Mouse (Mus musculus) forebrain, embryonic 15.5 days (tissue): ENCODE results near the gene C530008M17Rik. TPM values are rescaled to one million over a fixed set of nuclear protein-coding genes. Genes with fewer than 3 reads are reported as not detected.

ENCODE experiments used
- ATAC-seq: fragments of 200-750 bp; cut with Nextera tagmentation; replicated peaks from 2 replicates; pipeline ENCODE4 v1.8.0; 2017; ENCODE audit warnings: mild to moderate bottlenecking, moderate TSS enrichment, moderate library complexity
- H3K27ac ChIP-seq: fragments of 300-500 bp; sonication (generic); replicated peaks from 2 replicates; pipeline ENCODE4 v1.5.1; 2015; ENCODE audit warnings: mild to moderate bottlenecking, inconsistent platforms
- H3K27me3 ChIP-seq: fragments of 300-500 bp; sonication (generic); 2 replicates; pipeline ENCODE4 v1.6.1; 2015; ENCODE audit warnings: inconsistent platforms
- H3K36me3 ChIP-seq: fragments of 300-500 bp; sonication (generic); 2 replicates; pipeline ENCODE4 v1.6.1; 2015; ENCODE audit warnings: mild to moderate bottlenecking, inconsistent platforms
- H3K4me1 ChIP-seq: fragments of 300-500 bp; sonication (generic); 2 replicates; pipeline ENCODE4 v1.6.1; 2015; ENCODE audit warnings: inconsistent platforms
- H3K4me2 ChIP-seq: fragments of 300-500 bp; sonication (generic); replicated peaks from 2 replicates; pipeline ENCODE4 v1.6.1; 2015; ENCODE audit warnings: mild to moderate bottlenecking, inconsistent platforms
- H3K4me3 ChIP-seq: fragments of 300-500 bp; sonication (generic); 2 replicates; pipeline ENCODE4 v1.5.1; 2015; ENCODE audit warnings: mild to moderate bottlenecking, inconsistent platforms
- H3K9ac ChIP-seq: fragments of 300-500 bp; sonication (generic); replicated peaks from 2 replicates; pipeline ENCODE4 v1.6.1; 2015; ENCODE audit warnings: mild to moderate bottlenecking, inconsistent platforms
- H3K9me3 ChIP-seq: fragments of 300-500 bp; sonication (generic); 2 replicates; pipeline ENCODE4 v1.6.1; 2016; ENCODE audit warnings: inconsistent platforms
- WGBS: fragments of 180-500 bp; shearing (Covaris S2); methylation state at CpG from one replicate; pipeline ENCODE4 v1.1.7; 2015; ENCODE audit warnings: mixed read lengths; 5-methylcytosine and 5-hydroxymethylcytosine counted together
- polyA plus RNA-seq: library from polyadenylated mRNA; unstranded; fragments of >200 nt; fragmentation: Nextera tagmentation; extraction: Ambion mirVana; gene quantifications from 2 replicates; pipeline ENCODE4 v1.2.1, GENCODE M21; 2015

Gene C530008M17Rik
- polyA plus RNA-seq, 1 experiment from 2014 or later: 84.9 TPM

DNA sequence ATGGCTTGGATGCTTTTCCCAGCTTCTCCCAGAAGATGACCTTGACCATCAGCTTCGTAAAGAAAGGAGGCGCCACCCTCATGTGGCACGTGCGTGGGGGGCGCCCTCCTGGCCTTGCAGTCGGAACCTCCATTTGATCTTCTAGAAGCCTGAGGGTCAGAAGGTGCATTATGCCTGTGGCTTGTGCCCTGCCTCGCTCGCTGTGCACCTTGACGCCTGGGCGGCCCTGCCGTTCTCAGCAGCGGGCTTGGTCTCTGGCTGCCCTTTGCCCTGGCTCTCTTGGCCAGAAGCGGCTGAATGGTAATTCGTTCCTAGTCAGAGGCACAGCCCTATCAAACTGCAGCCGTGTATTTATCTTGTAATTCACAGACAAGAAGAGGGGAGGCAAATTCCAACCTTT, 165.8 kb downstream of the C530008M17Rik start:
- Histone ChIP-seq H3K4me1 (peaks cover under 1% of the 10 kb centered on the region; the same call in 1 of the 2 replicates), H3K36me3 (peaks cover 3% of the 10 kb centered on the region; the same call in 1 of the 2 replicates), H3K4me3 (no peak overlapping the region), H3K9ac (no peak overlapping the region), H3K4me2 (no peak overlapping the region), H3K9me3 (no peaks in the 10 kb centered on the region), H3K27me3 (no peaks in the 10 kb centered on the region), H3K27ac (no peak overlapping the region)
- 86% methylated on average over 15 of the region's 15 CpGs for WGBS
- no peak for ATAC-seq

DNA sequence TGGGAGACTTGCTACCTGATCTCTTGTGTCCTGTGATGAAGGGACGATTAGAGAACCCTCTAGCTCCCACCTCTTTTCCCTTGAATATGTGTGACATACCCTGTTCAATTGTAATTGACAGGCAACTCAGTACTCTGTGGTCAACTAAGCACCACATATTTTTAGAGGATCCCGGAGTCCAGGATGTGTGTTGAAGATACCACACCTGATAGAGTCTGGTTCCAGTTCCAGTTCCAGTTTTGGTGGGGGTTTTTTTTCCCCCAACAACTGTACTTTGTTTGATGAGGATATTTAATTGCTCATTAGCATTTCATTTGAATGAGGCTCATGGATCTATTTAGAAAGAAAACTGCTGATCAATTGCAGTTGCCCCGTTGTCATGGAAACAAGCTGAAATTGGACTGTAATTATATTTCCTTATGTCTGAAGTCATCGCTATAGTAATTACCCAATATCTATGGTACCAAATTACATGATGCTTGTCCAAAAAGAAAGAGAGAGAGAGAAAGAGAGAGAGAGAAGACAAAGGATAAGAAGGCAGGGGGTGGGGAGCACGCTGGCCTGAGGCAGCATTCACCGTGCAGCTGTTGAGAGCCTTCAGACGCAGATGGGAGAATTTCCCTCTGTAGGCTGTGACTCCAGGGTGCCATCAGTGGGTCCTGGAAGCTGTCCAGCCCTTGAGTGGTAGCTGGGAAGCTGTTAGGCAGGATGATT, 172.4 kb downstream of the C530008M17Rik start:
- no peak overlapping the region for H3K4me2 ChIP-seq
- peak overlapping the region; percentile 85 for H3K27ac ChIP-seq
- H3K9me3 ChIP-seq: no peaks in the 10 kb centered on the region
- H3K4me1 ChIP-seq: peaks cover 35% of the 10 kb centered on the region
- H3K9ac ChIP-seq: no peak overlapping the region
- no peaks in the 10 kb centered on the region; the same call in 1 of the 2 replicates for H3K36me3 ChIP-seq
- H3K4me3 ChIP-seq: no peak overlapping the region
- ATAC-seq: peak; percentile 87
- H3K27me3 ChIP-seq: no peaks in the 10 kb centered on the region
- WGBS: 15% methylated on average over 7 of the region's 7 CpGs

DNA sequence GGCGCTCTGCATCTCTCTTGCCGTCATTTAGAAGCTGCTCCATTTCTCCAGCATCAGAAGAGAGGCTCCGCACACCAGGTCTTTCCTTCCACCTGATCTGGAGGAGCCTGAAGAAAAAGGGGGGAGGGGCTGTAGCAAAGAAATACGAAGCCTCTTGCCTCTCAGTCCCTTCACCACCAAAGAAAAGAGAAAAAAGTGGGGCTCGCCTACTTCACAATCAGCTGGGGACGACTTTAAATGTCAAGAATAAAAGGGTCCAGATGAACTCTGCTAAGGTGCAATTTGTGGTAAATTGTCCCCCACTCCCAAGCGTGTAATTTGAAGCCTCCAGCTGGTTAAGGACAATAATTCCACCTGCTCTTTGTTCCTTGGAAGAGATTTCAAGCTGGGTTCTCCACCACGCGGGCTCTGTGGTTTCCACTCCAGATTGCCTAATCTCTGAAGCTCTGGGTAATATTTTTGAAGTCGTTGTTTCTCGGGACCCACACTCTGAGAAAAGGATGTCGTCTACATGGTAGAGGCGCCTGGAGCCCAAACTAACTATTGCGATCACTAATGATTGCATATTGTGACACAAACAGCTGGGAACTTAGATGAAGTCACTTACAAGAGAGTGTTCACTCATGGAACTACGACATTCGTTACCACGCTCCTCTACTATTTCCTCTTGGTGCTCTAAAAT, 176.4 kb downstream of the C530008M17Rik start:
- Histone ChIP-seq H3K4me1 (peaks cover 29% of the 10 kb centered on the region), H3K9ac (no peak overlapping the region), H3K27ac (peak overlapping the region; percentile 22), H3K36me3 (no peaks in the 10 kb centered on the region), H3K4me2 (no peak overlapping the region), H3K4me3 (no peak overlapping the region), H3K9me3 (no peaks in the 10 kb centered on the region), H3K27me3 (no peaks in the 10 kb centered on the region)
- ATAC-seq: no peak
- 53% methylated on average over 17 of the region's 17 CpGs for WGBS

DNA sequence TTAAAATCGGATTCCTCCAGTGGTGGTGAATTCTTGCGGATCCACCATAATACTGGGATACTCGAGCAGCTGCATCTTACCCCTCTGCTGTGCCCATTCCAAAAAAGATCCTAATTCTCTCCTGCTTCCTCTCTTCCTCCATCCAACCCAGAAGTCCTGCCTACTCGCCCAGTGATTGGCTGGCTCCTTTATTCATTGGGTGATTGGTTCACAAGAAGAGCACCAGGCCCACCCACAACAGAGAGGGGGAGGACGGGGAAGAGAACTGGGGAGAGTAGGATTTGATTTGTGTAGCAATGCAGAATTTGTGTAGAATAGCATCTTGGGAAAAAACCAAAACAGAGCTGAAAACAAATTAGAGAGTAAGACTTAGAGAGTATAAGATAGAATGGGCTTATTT, 180.7 kb downstream of the C530008M17Rik start:
- H3K27me3 ChIP-seq: no peaks in the 10 kb centered on the region
- no peak overlapping the region for H3K4me2 ChIP-seq
- peak overlapping the region; percentile 57 for H3K27ac ChIP-seq
- H3K9me3 ChIP-seq: no peaks in the 10 kb centered on the region
- ATAC-seq: peak; percentile 63
- no peak overlapping the region for H3K4me3 ChIP-seq
- H3K9ac ChIP-seq: no peak overlapping the region
- WGBS: 62% methylated on average over 5 of the region's 5 CpGs
- peaks cover 5% of the 10 kb centered on the region; the same call in 1 of the 2 replicates for H3K4me1 ChIP-seq
- 0 out of 2 replicates have a peak, but pooled peaks cover 1% of the 10 kb centered on the region for H3K36me3 ChIP-seq

DNA sequence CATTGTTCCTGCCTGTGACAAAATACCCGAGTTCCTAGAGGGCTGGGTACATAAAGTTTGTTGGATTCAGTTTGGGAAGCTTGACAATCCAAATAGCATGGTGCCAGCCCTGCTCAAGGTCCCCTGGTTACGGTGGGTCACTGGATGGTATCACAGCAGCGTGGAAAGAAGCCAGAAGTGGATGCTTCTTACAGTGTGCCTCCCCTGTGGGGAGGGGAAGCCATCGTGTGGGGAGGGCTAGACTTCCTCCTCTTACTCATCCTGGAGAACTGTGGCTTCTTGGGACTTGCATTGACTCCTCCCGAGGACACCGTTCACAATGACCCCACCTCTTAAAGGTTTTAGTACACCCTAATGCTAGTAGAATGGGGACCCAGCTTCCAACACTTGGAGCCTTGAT, 183.5 kb downstream of the C530008M17Rik start:
- 0 out of 2 replicates have a peak, but pooled peaks cover 2% of the 10 kb centered on the region for H3K36me3 ChIP-seq
- H3K27me3 ChIP-seq: no peaks in the 10 kb centered on the region
- no peak overlapping the region for H3K4me3 ChIP-seq
- no peak overlapping the region for H3K9ac ChIP-seq
- no peaks in the 10 kb centered on the region for H3K9me3 ChIP-seq
- WGBS: 85% methylated on average over 6 of the region's 6 CpGs
- no peak overlapping the region for H3K4me2 ChIP-seq
- no peak for ATAC-seq
- H3K27ac ChIP-seq: no peak overlapping the region
- peaks cover 14% of the 10 kb centered on the region for H3K4me1 ChIP-seq

DNA sequence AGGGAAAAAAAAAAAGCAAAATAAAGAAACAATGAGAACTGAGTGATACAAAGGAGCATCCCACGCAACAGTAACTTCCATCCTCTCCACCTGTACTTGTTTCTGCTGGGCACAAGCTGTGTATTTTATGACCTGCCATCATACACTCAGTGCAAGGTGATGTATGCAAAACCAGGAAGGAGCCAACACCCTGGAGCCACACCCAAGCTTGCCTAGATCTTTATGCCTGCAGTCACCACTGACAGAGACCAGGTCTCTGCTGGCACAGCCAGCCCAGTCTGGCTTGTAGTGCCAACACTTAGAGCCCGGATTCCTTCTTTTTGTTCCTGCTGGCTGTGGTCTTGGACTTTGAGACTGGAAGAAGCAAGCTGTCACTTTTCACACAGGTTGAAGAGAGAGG, 185.5 kb downstream of the C530008M17Rik start:
- WGBS: 73% methylated on average over 2 of the region's 2 CpGs
- no peak overlapping the region for H3K27ac ChIP-seq
- no peak for ATAC-seq

DNA sequence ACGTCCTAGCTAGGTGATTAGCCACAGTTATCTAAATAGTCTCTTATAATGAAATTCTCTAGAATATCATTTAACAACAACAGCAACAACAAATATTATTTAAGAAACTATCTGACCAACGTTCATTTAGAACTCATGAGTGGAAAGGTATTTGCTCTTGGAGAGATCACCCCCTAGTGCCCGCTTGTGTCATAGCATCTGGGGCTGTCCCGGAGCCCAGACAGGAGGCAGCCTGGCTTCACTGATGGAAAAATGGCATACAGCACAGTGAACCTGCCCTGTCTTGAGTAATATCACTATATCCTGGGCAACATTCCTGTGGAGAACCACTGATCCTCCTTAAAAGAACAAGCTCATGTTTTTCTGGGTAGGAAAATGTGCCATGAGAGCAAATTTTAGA, 187.1 kb downstream of the C530008M17Rik start:
- Histone ChIP-seq H3K4me2 (no peak overlapping the region), H3K9me3 (no peaks in the 10 kb centered on the region), H3K27ac (peak overlapping the region; percentile 76), H3K36me3 (0 out of 2 replicates have a peak, but pooled peaks cover 2% of the 10 kb centered on the region), H3K4me1 (peaks cover 24% of the 10 kb centered on the region), H3K27me3 (no peaks in the 10 kb centered on the region), H3K9ac (no peak overlapping the region), H3K4me3 (no peak overlapping the region)
- 0 out of 2 replicates have a peak, but pooled peaks have one; percentile 46 for ATAC-seq
- WGBS: 15% methylated on average over 4 of the region's 4 CpGs

More for the DNA sequence above, 185.5 kb downstream of the C530008M17Rik start:
- Histone ChIP-seq H3K4me1 (peaks cover 24% of the 10 kb centered on the region), H3K4me3 (no peak overlapping the region), H3K36me3 (0 out of 2 replicates have a peak, but pooled peaks cover 2% of the 10 kb centered on the region), H3K9ac (no peak overlapping the region), H3K27me3 (no peaks in the 10 kb centered on the region), H3K9me3 (no peaks in the 10 kb centered on the region), H3K4me2 (no peak overlapping the region)

DNA sequence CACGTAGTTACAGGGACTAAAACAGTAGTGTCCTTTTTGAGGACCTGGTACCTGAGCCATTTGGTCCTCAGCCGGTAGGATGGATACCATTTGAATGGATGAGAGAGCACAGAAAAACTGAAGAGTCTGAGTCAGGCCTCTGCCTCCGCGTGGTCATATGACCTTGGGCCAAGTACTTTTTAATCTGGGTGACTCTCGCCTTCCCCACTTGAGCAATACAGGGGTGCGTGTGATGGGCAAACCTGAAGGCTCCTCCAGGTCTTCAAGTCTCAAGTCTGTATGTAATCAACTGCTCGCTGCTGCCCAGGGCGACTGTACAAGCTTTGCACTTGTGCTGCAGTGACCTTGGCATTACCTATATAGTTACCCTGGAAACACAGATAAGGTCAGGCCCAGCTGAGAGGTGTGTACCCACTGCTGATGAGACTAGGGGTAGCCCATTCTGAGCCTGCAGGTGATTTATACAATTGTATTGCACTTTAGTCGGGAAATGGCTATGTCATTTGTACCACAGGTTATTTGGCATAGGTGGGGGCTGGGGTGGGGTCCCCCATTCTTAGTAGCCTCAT, 187.6 kb downstream of the C530008M17Rik start:
- Histone ChIP-seq H3K36me3 (0 out of 2 replicates have a peak, but pooled peaks cover 2% of the 10 kb centered on the region), H3K27me3 (no peaks in the 10 kb centered on the region), H3K4me3 (no peak overlapping the region), H3K4me1 (peaks cover 24% of the 10 kb centered on the region), H3K9me3 (no peaks in the 10 kb centered on the region), H3K27ac (peak overlapping the region; percentile 76), H3K9ac (no peak overlapping the region; the same call in 1 of the 2 replicates), H3K4me2 (no peak overlapping the region)
- WGBS: 85% methylated on average over 9 of the region's 9 CpGs
- peak; percentile 44; the same call in 1 of the 2 replicates for ATAC-seq

DNA sequence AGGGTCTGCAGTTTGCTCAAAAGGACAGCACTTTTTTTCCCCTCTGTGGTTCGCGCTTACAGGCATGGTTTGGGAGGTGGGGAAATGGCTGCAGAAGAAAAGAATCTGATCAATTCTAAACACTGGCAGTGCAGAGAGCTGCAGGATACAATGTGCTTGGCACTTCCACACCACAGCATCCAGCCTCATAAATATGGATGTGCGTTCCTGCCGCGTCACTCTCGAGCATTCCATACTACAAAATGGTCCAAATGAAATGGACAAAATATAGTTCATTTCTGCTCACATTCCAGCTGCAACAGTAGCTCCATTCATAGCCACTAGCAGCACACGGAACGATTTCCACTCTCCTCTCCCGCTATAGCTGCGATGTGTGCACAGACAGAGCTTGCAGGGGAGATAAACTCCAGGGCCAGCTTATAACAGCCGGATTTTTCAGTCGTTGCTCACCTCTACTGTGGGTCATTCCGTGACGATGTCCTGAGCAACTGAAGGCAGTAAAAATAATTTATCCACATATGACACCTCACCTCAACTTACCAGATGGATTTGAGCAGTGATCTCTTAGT, 188.4 kb downstream of the C530008M17Rik start:
- H3K4me2 ChIP-seq: no peak overlapping the region
- no peak overlapping the region for H3K9ac ChIP-seq
- H3K27ac ChIP-seq: peak overlapping the region; percentile 76
- no peaks in the 10 kb centered on the region for H3K27me3 ChIP-seq
- H3K4me1 ChIP-seq: peaks cover 24% of the 10 kb centered on the region
- no peaks in the 10 kb centered on the region for H3K9me3 ChIP-seq
- ATAC-seq: peak; percentile 43
- no peak overlapping the region for H3K4me3 ChIP-seq
- 0 out of 2 replicates have a peak, but pooled peaks cover 4% of the 10 kb centered on the region for H3K36me3 ChIP-seq
- 49% methylated on average over 14 of the region's 14 CpGs for WGBS

DNA sequence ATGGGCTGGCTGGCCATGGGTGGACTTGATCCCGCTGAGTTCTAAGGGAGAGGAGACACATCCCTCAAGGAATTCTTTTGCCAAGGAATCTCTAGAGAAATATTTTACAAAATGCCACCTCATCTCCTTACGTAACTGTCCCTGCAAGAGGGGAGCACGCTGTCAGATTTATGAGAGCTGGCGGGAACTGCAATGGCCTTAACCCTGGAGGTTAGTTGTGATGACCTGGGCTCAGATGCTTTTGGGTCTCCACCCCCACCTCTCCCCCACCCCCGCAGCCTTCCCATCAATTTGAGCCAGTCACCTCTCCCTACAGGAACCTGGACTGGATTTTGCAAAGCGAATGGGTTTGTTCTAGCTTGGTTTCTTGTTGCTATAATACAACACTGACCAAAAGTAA, 190.8 kb downstream of the C530008M17Rik start:
- H3K9me3 ChIP-seq: no peaks in the 10 kb centered on the region
- ATAC-seq: no peak
- H3K27ac ChIP-seq: no peak overlapping the region
- H3K36me3 ChIP-seq: 0 out of 2 replicates have a peak, but pooled peaks cover 3% of the 10 kb centered on the region
- H3K4me3 ChIP-seq: no peak overlapping the region
- H3K4me1 ChIP-seq: peaks cover 29% of the 10 kb centered on the region
- 90% methylated on average over 6 of the region's 6 CpGs for WGBS
- H3K4me2 ChIP-seq: no peak overlapping the region
- no peaks in the 10 kb centered on the region for H3K27me3 ChIP-seq
- H3K9ac ChIP-seq: no peak overlapping the region

DNA sequence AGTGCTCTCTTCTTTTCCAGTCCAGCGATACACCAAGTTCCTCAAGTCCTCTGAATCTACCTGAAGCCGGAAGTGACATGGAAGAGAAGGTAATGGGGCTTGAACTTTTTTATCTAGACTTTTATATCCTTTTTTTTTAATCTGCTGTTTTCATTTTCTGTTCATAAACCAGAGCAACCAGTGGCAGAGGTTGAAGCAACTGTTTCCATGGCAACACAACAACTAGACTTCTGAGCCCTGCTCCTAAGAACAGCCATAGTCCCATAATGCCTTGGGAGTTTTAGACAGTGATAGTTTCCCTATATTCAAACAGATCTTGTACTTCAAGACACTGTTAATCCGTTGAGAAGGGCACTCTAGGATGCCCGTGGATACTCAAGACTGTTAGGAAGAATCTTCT, 195.0 kb downstream of the C530008M17Rik start:
- Histone ChIP-seq H3K27me3 (no peaks in the 10 kb centered on the region), H3K9ac (no peak overlapping the region), H3K27ac (no peak overlapping the region), H3K4me3 (no peak overlapping the region), H3K4me2 (no peak overlapping the region), H3K36me3 (peaks cover 12% of the 10 kb centered on the region), H3K9me3 (no peaks in the 10 kb centered on the region), H3K4me1 (peaks cover 12% of the 10 kb centered on the region)
- WGBS: 82% methylated on average over 4 of the region's 4 CpGs
- ATAC-seq: no peak

DNA sequence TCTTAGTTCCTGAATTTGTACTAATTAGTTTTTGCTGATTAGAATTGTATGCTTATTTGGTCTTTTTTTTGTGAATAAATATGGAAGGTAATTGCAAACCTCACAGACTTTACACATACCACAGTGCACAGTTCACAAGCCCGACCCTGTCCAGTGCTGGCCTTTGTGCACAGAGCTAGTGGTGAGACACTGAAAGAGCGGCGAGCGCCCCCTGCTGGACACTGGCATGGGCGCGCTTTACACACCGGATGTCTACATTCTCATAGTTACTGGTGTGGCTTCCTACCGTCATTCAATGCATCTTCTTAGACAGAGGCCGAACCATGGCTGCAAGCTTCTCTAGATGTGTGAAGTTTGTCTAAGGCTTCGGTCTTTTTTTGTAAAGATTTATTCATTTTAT, 197.2 kb downstream of the C530008M17Rik start:
- no peak overlapping the region for H3K9ac ChIP-seq
- H3K27ac ChIP-seq: no peak overlapping the region
- peaks cover 22% of the 10 kb centered on the region for H3K36me3 ChIP-seq
- no peaks in the 10 kb centered on the region for H3K27me3 ChIP-seq
- ATAC-seq: peak; percentile 77
- H3K9me3 ChIP-seq: no peaks in the 10 kb centered on the region
- H3K4me3 ChIP-seq: no peak overlapping the region
- H3K4me2 ChIP-seq: no peak overlapping the region
- 11% methylated on average over 10 of the region's 10 CpGs for WGBS
- H3K4me1 ChIP-seq: peaks cover 16% of the 10 kb centered on the region
